Mouse (Mus musculus) CH12.LX (cell line): ENCODE results near the gene Dbh. TPM values are rescaled to one million over a fixed set of nuclear protein-coding genes. Genes with fewer than 3 reads are reported as not detected.

Experiments
- DNase-seq: peaks from one replicate; pipeline ENCODE4 v3.0.0-alpha.2; 2013; ENCODE audit errors: extremely low read depth
- H3K27ac ChIP-seq: 2 replicates; pipeline ENCODE4 v1.5.1; 2012; ENCODE audit warnings: low read depth, mild to moderate bottlenecking, control low read depth, moderate library complexity; ENCODE audit not compliant: insufficient read depth
- H3K27me3 ChIP-seq: replicated peaks from 2 replicates; pipeline ENCODE3; 2012; ENCODE audit warnings: inconsistent platforms
- H3K36me3 ChIP-seq, 2 experiments: replicated peaks in 1 of 2; 2 replicates each; pipeline versions ENCODE3 to v1.6.1; 2012; ENCODE audit warnings: inconsistent platforms in 1 of 2, low read length in 1 of 2, mild to moderate bottlenecking in 1 of 2, mixed read lengths in 1 of 2, moderate library complexity in 1 of 2; ENCODE audit not compliant: control insufficient read depth in 1 of 2, insufficient read depth in 1 of 2
- H3K4me1 ChIP-seq, 2 experiments: 2 replicates each; pipeline ENCODE4 v1.6.1; 2012; ENCODE audit warnings: inconsistent platforms in 1 of 2, moderate library complexity in 1 of 2; ENCODE audit not compliant: insufficient read depth in 2 of 2, control insufficient read depth in 1 of 2
- H3K4me2 ChIP-seq: 2 replicates; pipeline ENCODE4 v1.6.1; 2012; ENCODE audit warnings: low read depth, mild to moderate bottlenecking, control low read depth; ENCODE audit not compliant: poor library complexity, insufficient read depth, severe bottlenecking
- H3K4me3 ChIP-seq, 3 experiments: fragments of 150-350 bp in 1 of 3; sonication (generic) in 1 of 3; replicated peaks in 1 of 3; 2 replicates each; pipeline versions ENCODE3 to v1.5.1; 2011 to 2012; ENCODE audit warnings: low read depth in 2 of 3, low read length in 2 of 3, mild to moderate bottlenecking in 2 of 3, moderate library complexity in 2 of 3, control low read depth in 1 of 3, improper control_type of control experiment in 1 of 3, inconsistent platforms in 1 of 3, mixed read lengths in 1 of 3; ENCODE audit not compliant: poor library complexity in 1 of 3
- H3K79me2 ChIP-seq: replicated peaks from 2 replicates; pipeline ENCODE4 v1.6.1; 2012; ENCODE audit warnings: mild to moderate bottlenecking, moderate library complexity; ENCODE audit not compliant: control insufficient read depth, poor library complexity, insufficient read depth, severe bottlenecking; ENCODE audit errors: extremely low read depth
- H3K9ac ChIP-seq: 2 replicates; pipeline ENCODE4 v1.6.1; 2012; ENCODE audit warnings: low read depth, mild to moderate bottlenecking, control low read depth, moderate library complexity; ENCODE audit not compliant: insufficient read depth
- H3K9me3 ChIP-seq: replicated peaks from 2 replicates; pipeline ENCODE3; 2012; ENCODE audit warnings: low read length, inconsistent platforms, mixed read lengths
- BHLHE40 ChIP-seq: IDR thresholded peaks from 2 replicates; pipeline ENCODE4 v1.6.1; 2011; ENCODE audit warnings: mild to moderate bottlenecking, low read depth, low read length, improper control_type of control experiment
- CHD1 ChIP-seq: IDR thresholded peaks from 2 replicates; pipeline ENCODE4 v1.6.1; 2012; ENCODE audit warnings: low read depth, low read length, improper control_type of control experiment, inconsistent platforms
- CTCF ChIP-seq, 2 experiments: IDR thresholded peaks in 1 of 2; conservative IDR thresholded peaks in 1 of 2; 2 replicates each; pipeline ENCODE4 v1.5.1; 2011 to 2012; ENCODE audit warnings: low read depth in 2 of 2, low read length in 2 of 2, improper control_type of control experiment in 1 of 2, inconsistent platforms in 1 of 2, mild to moderate bottlenecking in 1 of 2, moderate library complexity in 1 of 2
- EP300 ChIP-seq: IDR thresholded peaks from 2 replicates; pipeline ENCODE4 v1.6.1; 2011; ENCODE audit warnings: low read length, improper control_type of control experiment
- ETS1 ChIP-seq: conservative IDR thresholded peaks from 2 replicates; pipeline ENCODE4 v1.6.1; 2012; ENCODE audit warnings: low read depth, mild to moderate bottlenecking, inconsistent platforms, low read length, improper control_type of control experiment, moderate library complexity
- GABPA ChIP-seq: IDR thresholded peaks from 2 replicates; pipeline ENCODE4 v1.6.1; 2012; ENCODE audit warnings: low read depth, low read length, improper control_type of control experiment, inconsistent platforms; ENCODE audit not compliant: insufficient replicate concordance
- HCFC1 ChIP-seq: IDR thresholded peaks from 2 replicates; pipeline ENCODE4 v1.6.1; 2012; ENCODE audit warnings: low read depth, mild to moderate bottlenecking, inconsistent platforms, low read length, improper control_type of control experiment
- JUN ChIP-seq: IDR thresholded peaks from 2 replicates; pipeline ENCODE4 v1.6.1; 2011; ENCODE audit warnings: low read depth, mild to moderate bottlenecking, low read length, improper control_type of control experiment, moderate library complexity; ENCODE audit not compliant: insufficient read depth
- MAFK ChIP-seq: IDR thresholded peaks from 2 replicates; pipeline ENCODE4 v1.6.1; 2011; ENCODE audit warnings: low read length, improper control_type of control experiment; ENCODE audit not compliant: insufficient replicate concordance
- MAX ChIP-seq: IDR thresholded peaks from 2 replicates; pipeline ENCODE4 v1.6.1; 2011; ENCODE audit warnings: low read length, improper control_type of control experiment
- MAZ ChIP-seq: IDR thresholded peaks from 2 replicates; pipeline ENCODE4 v1.6.1; 2012; ENCODE audit warnings: low read depth, mild to moderate bottlenecking, inconsistent platforms, low read length, improper control_type of control experiment, moderate library complexity
- MEF2A ChIP-seq: IDR thresholded peaks from 2 replicates; pipeline ENCODE4 v1.6.1; 2014; ENCODE audit warnings: low read depth, mild to moderate bottlenecking, inconsistent platforms, low read length, improper control_type of control experiment, borderline replicate concordance
- PAX5 ChIP-seq: IDR thresholded peaks from 2 replicates; pipeline ENCODE4 v1.6.1; 2012; ENCODE audit warnings: low read length, inconsistent platforms, mixed read lengths
- POLR2A ChIP-seq: IDR thresholded peaks from 2 replicates; pipeline ENCODE4 v1.6.1; 2011; ENCODE audit warnings: low read depth, mild to moderate bottlenecking, improper control_type of control experiment, low read length
- RAD21 ChIP-seq: IDR thresholded peaks from 2 replicates; pipeline ENCODE4 v1.6.1; 2011; ENCODE audit warnings: low read depth, mild to moderate bottlenecking, low read length, improper control_type of control experiment, moderate library complexity
- SMC3 ChIP-seq: IDR thresholded peaks from 2 replicates; pipeline ENCODE4 v1.6.1; 2011; ENCODE audit warnings: low read depth, low read length, improper control_type of control experiment
- TBP ChIP-seq: conservative IDR thresholded peaks from 2 replicates; pipeline ENCODE4 v1.6.1; 2011; ENCODE audit warnings: low read depth, low read length, improper control_type of control experiment
- TCF12 ChIP-seq: IDR thresholded peaks from 2 replicates; pipeline ENCODE4 v1.6.1; 2014; ENCODE audit warnings: low read depth, mild to moderate bottlenecking, inconsistent platforms, low read length, improper control_type of control experiment
- USF1 ChIP-seq: IDR thresholded peaks from 2 replicates; pipeline ENCODE4 v1.6.1; 2014; ENCODE audit warnings: low read depth, mild to moderate bottlenecking, inconsistent platforms, low read length, improper control_type of control experiment
- USF2 ChIP-seq: conservative IDR thresholded peaks from 2 replicates; pipeline ENCODE4 v1.6.1; 2011; ENCODE audit warnings: low read depth, low read length, improper control_type of control experiment
- ZC3H11A ChIP-seq: IDR thresholded peaks from 2 replicates; pipeline ENCODE4 v1.6.1; 2012; ENCODE audit warnings: low read depth, mild to moderate bottlenecking, inconsistent platforms, low read length, improper control_type of control experiment
- ZKSCAN1 ChIP-seq: IDR thresholded peaks from 2 replicates; pipeline ENCODE4 v1.6.1; 2012; ENCODE audit warnings: low read depth, inconsistent platforms, low read length, improper control_type of control experiment, borderline replicate concordance
- ZMIZ1 ChIP-seq: IDR thresholded peaks from 2 replicates; pipeline ENCODE4 v1.6.1; 2012; ENCODE audit warnings: low read depth, mild to moderate bottlenecking, inconsistent platforms, low read length, improper control_type of control experiment
- ZNF384 ChIP-seq: IDR thresholded peaks from 2 replicates; pipeline ENCODE4 v1.6.1; 2012; ENCODE audit warnings: low read depth, low read length, improper control_type of control experiment, inconsistent platforms
- dilution Hi-C: fragments of 300-500 bp; cut with MboI; formaldehyde crosslinking; loops from 2 replicates; pipeline ENCODE4 v1.14.3; 2020; ENCODE audit warnings: low sequenced_read_pairs; ENCODE audit not compliant: extremely low pct_unique_long_range_greater_than_20kb, extremely low pct_ligation_motif_present
- in situ Hi-C: fragments of 300-500 bp; cut with MboI; formaldehyde crosslinking; loops from 3 replicates; pipeline ENCODE4 v1.14.3; 2019; ENCODE audit warnings: low sequenced_read_pairs, low pct_ligation_motif_present, low pct_unique_long_range_greater_than_20kb, mixed read lengths
- polyA plus RNA-seq: library from polyadenylated mRNA; unstranded; fragments of >175 nt; gene quantifications from 2 replicates; pipeline ENCODE4 v1.2.1, GENCODE M21; 2012; ENCODE audit warnings: low read depth; ENCODE audit not compliant: insufficient read length
- total RNA-seq, 2 experiments: library from RNA; depleted of rRNA; stranded (reverse); fragments of 300-350 nt in 1 of 2; fragments of >200 nt in 1 of 2; gene quantifications; 2 replicates each; pipeline ENCODE4 v1.2.3; 2012 to 2014

Gene Dbh
- total and polyA plus RNA-seq, 3 experiments, result not detected

- no peak overlapping the region for H3K9ac ChIP-seq
- H3K79me2 ChIP-seq, result no peaks in the 10 kb centered on the region
- peak; percentile 43 for DNase-seq
- peaks cover 4% of the 10 kb centered on the region for H3K27me3 ChIP-seq
- H3K4me3 ChIP-seq, result no peak overlapping the region
- H3K9me3 ChIP-seq, result peaks cover 10% of the 10 kb centered on the region
- no peaks in the 10 kb centered on the region for H3K36me3 ChIP-seq
- peaks cover 11 to 45% of the 10 kb centered on the region in 2 experiments for H3K4me1 ChIP-seq
- in situ Hi-C loops, result no loop called here
- dilution Hi-C loops, result no loop called here
- no peak overlapping the region for H3K4me2 ChIP-seq
- H3K27ac ChIP-seq, result no peak overlapping the region
- TF ChIP-seq RAD21 (peak; percentile 51), PAX5 (no peak), BHLHE40 (no peak), CTCF (conservative IDR thresholded peaks at IDR 0.05 in 1 of 2, IDR thresholded peaks at IDR 0.05 in 1 of 2; ENCODE audit: low read depth in 2 of 2, low read length in 2 of 2) (peak; percentile 63 to 71), SMC3 (peak; percentile 71)
Observed at GRCm38 (mm10) chr2:27125979-27126378, 39.1 kb upstream of the Dbh start.

GRCm38 (mm10) chr2:27126496-27126895 lies 38.5 kb upstream of the Dbh start:
- DNase-seq, result no peak
- Histone ChIP-seq H3K9ac (no peak overlapping the region), H3K36me3 (no peaks in the 10 kb centered on the region), H3K27me3 (peaks cover 8% of the 10 kb centered on the region), H3K79me2 (no peaks in the 10 kb centered on the region), H3K4me3 (no peak overlapping the region)
- dilution Hi-C loops, result no loop called here
- TF ChIP-seq TCF12 (no peak), ZKSCAN1 (no peak), ETS1 (no peak), CHD1 (no peak), ZMIZ1 (no peak), USF2 (no peak), HCFC1 (no peak), GABPA (no peak), EP300 (no peak), USF1 (no peak), RAD21 (no peak)
- TF ChIP-seq, all 38 proteins: peak for 0
- Histone ChIP-seq H3K4me1 (peaks cover 11 to 40% of the 10 kb centered on the region in 2 experiments), H3K4me2 (no peak overlapping the region), H3K27ac (no peak overlapping the region), H3K9me3 (peaks cover 10% of the 10 kb centered on the region)
- in situ Hi-C loops, result no loop called here

GRCm38 (mm10) chr2:27128990-27129389 lies 36.0 kb upstream of the Dbh start:
- no peak for TF ChIP-seq ETS1
- TF ChIP-seq MAZ, result no peak
- TF ChIP-seq TCF12, result no peak
- TF ChIP-seq MEF2A, result no peak
- TF ChIP-seq ZMIZ1, result no peak
- TF ChIP-seq ZNF384, result no peak
- TF ChIP-seq ZKSCAN1, result no peak
- TF ChIP-seq MAX, result no peak
- no peak for TF ChIP-seq ZC3H11A
- TF ChIP-seq SMC3, result no peak
- no peak for TF ChIP-seq TBP
- TF ChIP-seq MAFK, result no peak
- TF ChIP-seq JUN, result no peak
- TF ChIP-seq HCFC1, result no peak
- no peak for TF ChIP-seq POLR2A
- no peak for DNase-seq
- no peaks in the 10 kb centered on the region for H3K79me2 ChIP-seq
- no peak overlapping the region for H3K9ac ChIP-seq
- peaks cover 6 to 17% of the 10 kb centered on the region in 2 experiments for H3K4me1 ChIP-seq
- no peak overlapping the region for H3K4me3 ChIP-seq
- peaks cover 19% of the 10 kb centered on the region for H3K27me3 ChIP-seq
- H3K27ac ChIP-seq, result no peak overlapping the region
- in situ Hi-C loops (no loop called here), dilution Hi-C loops (no loop called here)
- peaks cover 10% of the 10 kb centered on the region for H3K9me3 ChIP-seq
- H3K36me3 ChIP-seq, result no peaks in the 10 kb centered on the region
- H3K4me2 ChIP-seq, result no peak overlapping the region
